Mouse (Mus musculus) limb, embryonic 14.5 days (tissue): ENCODE results near the gene Adam11. TPM values are rescaled to one million over a fixed set of nuclear protein-coding genes. Genes with fewer than 3 reads are reported as not detected.

Experiments used
- ATAC-seq: fragments of 200-750 bp; cut with Nextera tagmentation; 2 replicates; pipeline ENCODE4 v1.8.0; 2017; ENCODE audit warnings: low read depth, moderate number of reproducible peaks, moderate TSS enrichment; ENCODE audit not compliant: low FRiP score
- DNase-seq: peaks from one replicate; pipeline ENCODE4 v3.0.0-alpha.2; 2015; ENCODE audit warnings: low spot score
- H3K27ac ChIP-seq: fragments of 300-500 bp; sonication (generic); replicated peaks from 2 replicates; pipeline ENCODE4 v1.5.1; 2014; ENCODE audit warnings: low read depth, mild to moderate bottlenecking, low read length, moderate library complexity, mixed read lengths
- H3K27me3 ChIP-seq: fragments of 300-500 bp; sonication (generic); 2 replicates; pipeline ENCODE4 v1.6.1; 2014; ENCODE audit warnings: low read length, mixed read lengths; ENCODE audit not compliant: control insufficient read depth, insufficient read depth
- H3K36me3 ChIP-seq: fragments of 300-500 bp; sonication (generic); 2 replicates; pipeline ENCODE4 v1.6.1; 2014; ENCODE audit warnings: mild to moderate bottlenecking, low read length, moderate library complexity, mixed read lengths; ENCODE audit not compliant: control insufficient read depth, insufficient read depth
- H3K4me1 ChIP-seq: fragments of 300-500 bp; sonication (generic); 2 replicates; pipeline ENCODE4 v1.6.1; 2014; ENCODE audit warnings: antibody characterized with exemption, low read length, mixed read lengths; ENCODE audit not compliant: control insufficient read depth, insufficient read depth
- H3K4me2 ChIP-seq: fragments of 300-500 bp; sonication (generic); replicated peaks from 2 replicates; pipeline ENCODE4 v1.6.1; 2014; ENCODE audit warnings: low read depth, mild to moderate bottlenecking, low read length, moderate library complexity; ENCODE audit not compliant: severe bottlenecking
- H3K4me3 ChIP-seq: fragments of 300-500 bp; sonication (generic); replicated peaks from 2 replicates; pipeline ENCODE4 v1.5.1; 2014; ENCODE audit warnings: low read length
- H3K9ac ChIP-seq: fragments of 300-500 bp; sonication (generic); 2 replicates; pipeline ENCODE4 v1.6.1; 2014; ENCODE audit warnings: mild to moderate bottlenecking, low read depth, low read length, moderate library complexity; ENCODE audit not compliant: severe bottlenecking
- H3K9me3 ChIP-seq: fragments of 300-500 bp; sonication (generic); 2 replicates; pipeline ENCODE4 v1.6.1; 2016; ENCODE audit warnings: low read length; ENCODE audit not compliant: control insufficient read depth
- POLR2A ChIP-seq: fragments of 200-500 bp; IDR thresholded peaks from 2 replicates; pipeline ENCODE4 v1.8.0; 2012; ENCODE audit warnings: inconsistent platforms, mild to moderate bottlenecking, moderate library complexity, borderline replicate concordance; ENCODE audit not compliant: insufficient read depth, insufficient read length; ENCODE audit errors: extremely low read depth
- WGBS: fragments of 180-500 bp; shearing (Covaris S2); extraction: QIAGEN DNeasy Blood & Tissue Kit; methylation state at CpG from one replicate; pipeline ENCODE4 v1.1.7; 2014; 5-methylcytosine and 5-hydroxymethylcytosine counted together
- polyA plus RNA-seq, 2 experiments: library from polyadenylated mRNA; depleted of rRNA in 1 of 2; stranded (reverse) in 1 of 2; unstranded in 1 of 2; fragments of >200 nt; fragmentation: Nextera tagmentation in 1 of 2; extraction: Ambion mirVana in 1 of 2; gene quantifications; 2 replicates each; pipeline versions ENCODE4 v1.2.1 to v1.2.3; 2012 to 2014

Gene Adam11
- polyA plus RNA-seq, 2 experiments: 5.6 to 21.0 TPM

- Histone ChIP-seq H3K4me1 (peaks cover 5% of the 10 kb centered on the region), H3K27me3 (0 out of 2 replicates have a peak, but pooled peaks cover 6% of the 10 kb centered on the region), H3K27ac (no peak overlapping the region), H3K9me3 (no peaks in the 10 kb centered on the region), H3K4me2 (no peak overlapping the region), H3K4me3 (no peak overlapping the region), H3K36me3 (no peaks in the 10 kb centered on the region), H3K9ac (no peak overlapping the region)
- ATAC-seq (no peak), DNase-seq (no peak)
- 83% methylated on average over 3 of the region's 3 CpGs for WGBS
- TF ChIP-seq POLR2A: no peak
Observed at GRCm38 (mm10) chr11:102744746-102745145, 16.5 kb upstream of the Adam11 start.

GRCm38 (mm10) chr11:102747866-102748265 is 13.4 kb upstream of the Adam11 start:
- no peak for DNase-seq
- Histone ChIP-seq H3K9me3 (no peaks in the 10 kb centered on the region), H3K27me3 (no peaks in the 10 kb centered on the region), H3K9ac (no peak overlapping the region), H3K4me2 (no peak overlapping the region), H3K4me3 (no peak overlapping the region), H3K4me1 (no peaks in the 10 kb centered on the region), H3K27ac (no peak overlapping the region), H3K36me3 (no peaks in the 10 kb centered on the region)
- TF ChIP-seq POLR2A: no peak
- no peak for ATAC-seq
- 54% methylated on average over 1 of the region's 1 CpGs for WGBS

GRCm38 (mm10) chr11:102748381-102748780 is 12.9 kb upstream of the Adam11 start:
- no peak overlapping the region for H3K9ac ChIP-seq
- 77% methylated on average over 4 of the region's 4 CpGs for whole genome bisulfite sequencing
- DNase-seq: no peak

GRCm38 (mm10) chr11:102749712-102750111 is 11.5 kb upstream of the Adam11 start:
- Histone ChIP-seq H3K27ac (no peak overlapping the region), H3K4me1 (peaks cover 13% of the 10 kb centered on the region), H3K4me2 (no peak overlapping the region), H3K4me3 (no peak overlapping the region), H3K27me3 (no peaks in the 10 kb centered on the region), H3K9me3 (no peaks in the 10 kb centered on the region), H3K9ac (no peak overlapping the region), H3K36me3 (no peaks in the 10 kb centered on the region)
- DNase-seq: no peak
- WGBS: 83% methylated on average over 2 of the region's 2 CpGs
- ATAC-seq: no peak
- no peak for TF ChIP-seq POLR2A

More at GRCm38 (mm10) chr11:102748381-102748780, 12.9 kb upstream of the Adam11 start:
- ATAC-seq: no peak
- Histone ChIP-seq H3K27me3 (no peaks in the 10 kb centered on the region), H3K36me3 (no peaks in the 10 kb centered on the region), H3K4me1 (peaks cover under 1% of the 10 kb centered on the region; the same call in 1 of the 2 replicates), H3K4me2 (no peak overlapping the region), H3K9me3 (no peaks in the 10 kb centered on the region), H3K27ac (no peak overlapping the region), H3K4me3 (no peak overlapping the region)
- TF ChIP-seq POLR2A: no peak

GRCm38 (mm10) chr11:102752896-102753590 is 8.2 kb upstream of the Adam11 start:
- Histone ChIP-seq H3K27ac (no peak overlapping the region), H3K4me1 (peaks cover 15% of the 10 kb centered on the region), H3K4me3 (no peak overlapping the region), H3K9ac (0 out of 2 replicates have a peak overlapping the region, but pooled peaks have one; percentile 44), H3K9me3 (no peaks in the 10 kb centered on the region), H3K27me3 (no peaks in the 10 kb centered on the region), H3K4me2 (no peak overlapping the region), H3K36me3 (no peaks in the 10 kb centered on the region)
- whole genome bisulfite sequencing: 64% methylated on average over 12 of the region's 13 CpGs
- TF ChIP-seq POLR2A: no peak
- no peak for DNase-seq
- ATAC-seq: peak; percentile 61; the same call in 1 of the 2 replicates
